Mouse (Mus musculus) myocyte (in vitro differentiated cells): ENCODE measurements around the gene Nit1.

Experiments used
- MAX ChIP-seq: IDR thresholded peaks from one replicate; pipeline ENCODE4 v1.6.1; 2011; ENCODE audit warnings: low read depth, mild to moderate bottlenecking, control low read depth
- MYOD1 ChIP-seq, 3 experiments: IDR thresholded peaks; one replicate each; pipeline ENCODE4 v1.6.1; 2011; ENCODE audit warnings: control low read depth in 2 of 3, low read depth in 2 of 3, mild to moderate bottlenecking in 2 of 3, moderate library complexity in 1 of 3; ENCODE audit not compliant: insufficient read length in 2 of 3, control insufficient read depth in 1 of 3
- POLR2A ChIP-seq: IDR thresholded peaks from one replicate; pipeline ENCODE4 v1.6.1; 2011; ENCODE audit warnings: low read depth, mild to moderate bottlenecking, control low read depth, moderate library complexity; ENCODE audit not compliant: insufficient read length
- POLR2AphosphoS2 ChIP-seq: IDR thresholded peaks from one replicate; pipeline ENCODE4 v1.6.1; 2011; ENCODE audit warnings: low read depth, control low read depth; ENCODE audit not compliant: insufficient read length
- TCF12 ChIP-seq: IDR thresholded peaks from one replicate; pipeline ENCODE4 v1.6.1; 2011; ENCODE audit warnings: mild to moderate bottlenecking, control low read depth; ENCODE audit not compliant: poor library complexity, insufficient read depth, severe bottlenecking

DNA sequence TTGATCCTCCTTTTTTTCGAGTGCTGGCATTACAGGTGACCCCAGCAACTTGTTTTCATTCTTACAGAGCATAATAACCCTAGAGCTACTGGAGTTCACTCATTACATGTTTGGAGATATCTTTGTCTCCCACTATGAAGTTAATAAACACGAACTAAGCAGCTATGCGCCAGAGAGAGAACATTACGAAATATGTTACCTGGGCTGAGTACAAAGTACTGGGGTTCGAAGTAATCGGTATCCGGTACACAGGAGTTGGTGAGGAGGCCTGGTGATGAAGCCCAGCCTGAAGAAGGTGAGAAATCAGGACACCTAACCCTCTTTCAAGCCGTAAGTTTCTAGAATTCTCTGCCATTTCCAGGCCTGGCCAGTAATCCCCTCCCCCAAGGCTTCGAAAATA, 731 bp downstream of the Nit1 start:
- TF ChIP-seq MYOD1 (IDR thresholded peaks at IDR 0.05; ENCODE audit: control insufficient read depth in 1 of 3, insufficient read length in 2 of 3, low read depth in 2 of 3) (no peak), MAX (no peak), POLR2A (no peak), POLR2AphosphoS2 (no peak), TCF12 (no peak)
